In the genomic region with DNA sequence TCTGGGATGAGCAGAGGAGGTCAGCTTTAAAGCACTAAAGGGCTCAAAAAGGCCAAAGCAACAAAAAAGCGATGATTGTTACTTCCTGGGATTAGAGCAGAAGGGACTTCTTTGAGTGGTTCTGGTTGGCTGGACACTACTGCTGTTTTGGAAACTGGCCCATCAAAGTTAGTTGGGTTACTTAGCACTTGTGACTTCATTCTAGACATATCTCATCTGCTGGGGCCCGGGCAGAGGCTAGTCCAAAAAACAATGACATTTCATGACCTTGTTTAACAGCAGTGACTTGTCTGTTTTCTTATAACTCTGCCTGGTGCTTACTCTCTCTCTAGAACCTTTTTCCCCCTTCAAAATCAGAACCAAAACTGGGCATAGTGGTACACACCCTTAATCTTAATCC, we compare ENCODE assay signal across 1 mouse cellular context.
TF ChIP-seq lines count a peak whose summit lies in the region.

No protein-coding gene starts in this region.

TF ChIP-seq in CH12.LX, 34 proteins besides CTCF, POLR2A, EP300 and RAD21 (continued from another document):
- TF ChIP-seq HCFC1 (IDR thresholded peaks at IDR 0.05; ENCODE audit: low read depth, low read length), result no peak
